Mouse (Mus musculus): Measurements from ENCODE around the gene Phf11a. TPM values are rescaled to one million over a fixed set of nuclear protein-coding genes. Genes with fewer than 3 reads are reported as not detected.
"Not testable (repeated sequence)": the region's sequence is repeated elsewhere in the genome, so short reads cannot be mapped to it uniquely, and the experiment has no call there.

Phf11a gene
- polyA plus RNA-seq, 1 experiment from 2014 or later = not detected

DNA sequence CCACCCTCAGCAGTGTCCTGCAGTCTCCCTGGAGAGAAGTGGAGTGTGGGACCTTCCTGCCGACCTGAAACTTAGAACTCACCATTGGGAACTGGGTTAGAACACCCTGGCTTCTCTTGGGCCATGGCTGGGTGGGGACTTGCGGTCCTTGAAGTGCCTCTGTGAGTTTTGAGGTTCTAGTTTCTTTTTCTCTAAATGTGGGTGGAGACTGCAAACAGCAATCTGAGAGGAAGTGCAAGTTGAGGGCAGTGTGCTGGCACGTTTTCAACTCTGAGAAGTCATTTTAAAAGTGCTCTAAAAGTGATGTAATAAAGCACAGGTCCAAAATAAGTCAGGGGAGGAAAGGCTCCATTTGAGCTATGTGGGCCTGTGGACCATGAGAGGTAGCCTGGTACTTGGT lies 37.3 kb downstream of the Phf11a start, which contains the start of gene Gm6904:
TSS of gene Gm6904 (minus strand) at position 161 of the 400 bp plus-strand sequence.
- H3K4me3 ChIP-seq (ENCODE audit: low read depth, low read length) = no peak within 1 kb of the TSS
- H3K27ac ChIP-seq (replicated peaks) = no peak within 1 kb of the TSS
- DNase-seq (ENCODE audit: low spot score) (peak; percentile 14), ATAC-seq (ENCODE audit: low FRiP score, low TSS enrichment) (no peak)
- no peaks in the 10 kb centered on the region for H3K4me1 ChIP-seq (replicated peaks; ENCODE audit: control insufficient read depth, insufficient read depth)
- no peaks in the 10 kb centered on the region for H3K27me3 ChIP-seq (ENCODE audit: control insufficient read depth, insufficient read depth, low read length)
- 44% methylated on average over 3 of the region's 3 CpGs for WGBS
- H3K9me3 ChIP-seq (ENCODE audit: control insufficient read depth, low read length) = no peaks in the 10 kb centered on the region
- H3K4me2 ChIP-seq (replicated peaks; ENCODE audit: low read depth) = no peak within 1 kb of the TSS
- H3K9ac ChIP-seq (ENCODE audit: low read length) = no peak within 1 kb of the TSS
- TF ChIP-seq CTCF (IDR thresholded peaks at IDR 0.05; ENCODE audit: low read depth) (no peak), EP300 (optimal IDR thresholded peaks at IDR 0.05) (no peak)
- no peaks in the 10 kb centered on the region for H3K36me3 ChIP-seq (ENCODE audit: control insufficient read depth, insufficient read depth, low read length)

DNA sequence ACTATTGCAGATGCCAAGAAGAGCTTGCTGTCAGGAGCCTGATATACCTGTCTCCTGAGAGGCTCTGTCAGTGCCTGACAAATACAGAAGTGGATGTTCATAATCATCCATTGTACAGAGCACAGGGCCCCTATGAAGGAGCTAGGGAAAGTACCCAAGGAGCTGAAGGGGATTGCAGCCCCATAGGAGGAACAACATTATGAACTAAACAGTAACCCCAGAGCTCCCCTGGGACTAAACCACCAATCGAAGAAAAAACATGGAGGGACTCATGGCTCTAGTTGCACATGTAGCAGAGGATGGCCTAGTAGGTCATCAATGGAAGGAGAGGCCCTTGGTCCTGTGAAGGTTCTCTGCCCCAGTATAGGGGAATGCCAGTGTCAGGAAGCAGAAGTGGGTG lies 41.5 kb downstream of the Phf11a start:
- 81% methylated on average over 1 of the region's 1 CpGs for WGBS
- not testable (repeated sequence) for H3K4me1 ChIP-seq (replicated peaks; ENCODE audit: control insufficient read depth, insufficient read depth); H3K9ac ChIP-seq (ENCODE audit: low read length); H3K36me3 ChIP-seq (ENCODE audit: control insufficient read depth, insufficient read depth, low read length); H3K27me3 ChIP-seq (ENCODE audit: control insufficient read depth, insufficient read depth, low read length); H3K27ac ChIP-seq (replicated peaks); H3K9me3 ChIP-seq (ENCODE audit: control insufficient read depth, low read length); H3K4me3 ChIP-seq (ENCODE audit: low read depth, low read length); ATAC-seq (ENCODE audit: low FRiP score, low TSS enrichment); DNase-seq (ENCODE audit: low spot score); H3K4me2 ChIP-seq (replicated peaks; ENCODE audit: low read depth)

GRCm38 (mm10) chr14:59250350-59250749 lies 47.0 kb downstream of the Phf11a start:
- not testable (repeated sequence) for H3K4me3 ChIP-seq (ENCODE audit: low read depth, low read length); H3K9me3 ChIP-seq (ENCODE audit: control insufficient read depth, low read length); H3K36me3 ChIP-seq (ENCODE audit: control insufficient read depth, insufficient read depth, low read length); H3K4me2 ChIP-seq (replicated peaks; ENCODE audit: low read depth); H3K9ac ChIP-seq (ENCODE audit: low read length); H3K27ac ChIP-seq (replicated peaks); ATAC-seq (ENCODE audit: low FRiP score, low TSS enrichment); H3K27me3 ChIP-seq (ENCODE audit: control insufficient read depth, insufficient read depth, low read length); H3K4me1 ChIP-seq (replicated peaks; ENCODE audit: control insufficient read depth, insufficient read depth)
- DNase-seq (ENCODE audit: low spot score) = peak; percentile 35
- TF ChIP-seq CTCF (IDR thresholded peaks at IDR 0.05; ENCODE audit: low read depth) = peak; percentile 71
- WGBS = 51% methylated on average over 5 of the region's 5 CpGs

DNA sequence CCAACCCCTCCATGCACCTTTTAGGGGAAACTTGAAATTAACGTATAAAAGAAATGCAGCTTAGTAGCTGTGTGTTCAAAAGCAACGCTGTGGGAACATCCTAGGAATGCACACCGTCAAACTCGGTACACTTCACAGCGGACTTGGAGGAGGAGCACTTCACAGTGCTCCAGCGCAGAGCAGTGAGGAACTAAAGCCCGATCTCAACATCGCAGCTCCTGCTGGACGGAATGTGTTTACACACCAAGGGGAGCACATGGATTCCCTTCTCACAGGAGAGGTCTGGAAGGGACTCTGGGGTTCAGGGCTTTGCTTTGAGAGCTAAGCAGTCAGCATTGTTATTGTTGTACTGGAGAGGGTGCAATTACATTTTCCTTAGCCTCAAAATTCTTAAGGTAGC lies 63.7 kb downstream of the Phf11a start:
- WGBS = 93% methylated on average over 9 of the region's 9 CpGs
- peak; percentile 13; the same call in 1 of the 2 replicates for TF ChIP-seq CTCF (IDR thresholded peaks at IDR 0.05; ENCODE audit: low read depth)
- no peak for TF ChIP-seq EP300 (optimal IDR thresholded peaks at IDR 0.05)
- Histone ChIP-seq H3K4me3 (ENCODE audit: low read depth, low read length) (no peak overlapping the region), H3K4me2 (replicated peaks; ENCODE audit: low read depth) (no peak overlapping the region), H3K9ac (ENCODE audit: low read length) (no peak overlapping the region), H3K27ac (replicated peaks) (no peak overlapping the region), H3K36me3 (ENCODE audit: control insufficient read depth, insufficient read depth, low read length) (peaks cover 26% of the 10 kb centered on the region; the same call in 1 of the 2 replicates), H3K27me3 (ENCODE audit: control insufficient read depth, insufficient read depth, low read length) (no peaks in the 10 kb centered on the region), H3K9me3 (ENCODE audit: control insufficient read depth, low read length) (no peaks in the 10 kb centered on the region), H3K4me1 (replicated peaks; ENCODE audit: control insufficient read depth, insufficient read depth) (no peaks in the 10 kb centered on the region)
- DNase-seq (ENCODE audit: low spot score) (no peak), ATAC-seq (ENCODE audit: low FRiP score, low TSS enrichment) (no peak)

DNA sequence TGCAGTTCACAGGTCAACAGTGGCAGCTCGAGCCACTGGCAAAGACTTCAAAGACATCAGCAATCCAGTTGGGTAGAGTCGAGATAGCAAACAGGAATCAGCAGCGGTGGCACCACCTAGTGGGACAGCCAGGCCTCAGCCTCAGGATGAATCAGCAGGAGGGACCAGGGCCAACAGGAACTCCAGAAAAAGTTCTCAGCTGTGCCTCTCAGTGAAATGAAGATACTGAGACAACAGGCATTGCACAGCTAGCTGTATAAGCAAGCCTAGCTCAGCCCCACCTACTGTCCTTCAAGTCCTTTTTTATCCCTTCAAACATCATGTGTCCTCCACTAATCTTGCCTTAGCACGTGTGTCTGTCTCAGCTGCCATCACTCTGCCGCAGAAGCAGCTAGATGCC lies 65.3 kb downstream of the Phf11a start:
- DNase-seq (ENCODE audit: low spot score) (peak; percentile 65), ATAC-seq (ENCODE audit: low FRiP score, low TSS enrichment) (0 out of 2 replicates have a peak, but pooled peaks have one; percentile 54)
- Histone ChIP-seq H3K4me3 (ENCODE audit: low read depth, low read length) (no peak overlapping the region), H3K36me3 (ENCODE audit: control insufficient read depth, insufficient read depth, low read length) (peaks cover 34% of the 10 kb centered on the region), H3K27ac (replicated peaks) (no peak overlapping the region), H3K4me2 (replicated peaks; ENCODE audit: low read depth) (no peak overlapping the region), H3K4me1 (replicated peaks; ENCODE audit: control insufficient read depth, insufficient read depth) (no peaks in the 10 kb centered on the region), H3K27me3 (ENCODE audit: control insufficient read depth, insufficient read depth, low read length) (no peaks in the 10 kb centered on the region), H3K9me3 (ENCODE audit: control insufficient read depth, low read length) (no peaks in the 10 kb centered on the region), H3K9ac (ENCODE audit: low read length) (no peak overlapping the region)
- 57% methylated on average over 5 of the region's 5 CpGs for WGBS
- no peak for TF ChIP-seq EP300 (optimal IDR thresholded peaks at IDR 0.05)
- peak; percentile 71 for TF ChIP-seq CTCF (IDR thresholded peaks at IDR 0.05; ENCODE audit: low read depth)

GRCm38 (mm10) chr14:59230331-59230966 lies 66.9 kb downstream of the Phf11a start:
- Histone ChIP-seq H3K27ac (replicated peaks) (no peak overlapping the region), H3K9me3 (ENCODE audit: control insufficient read depth, low read length) (no peaks in the 10 kb centered on the region), H3K9ac (ENCODE audit: low read length) (no peak overlapping the region), H3K4me2 (replicated peaks; ENCODE audit: low read depth) (no peak overlapping the region), H3K36me3 (ENCODE audit: control insufficient read depth, insufficient read depth, low read length) (peaks cover 29% of the 10 kb centered on the region), H3K4me1 (replicated peaks; ENCODE audit: control insufficient read depth, insufficient read depth) (no peaks in the 10 kb centered on the region), H3K4me3 (ENCODE audit: low read depth, low read length) (no peak overlapping the region), H3K27me3 (ENCODE audit: control insufficient read depth, insufficient read depth, low read length) (no peaks in the 10 kb centered on the region)
- WGBS = 87% methylated on average over 21 of the region's 21 CpGs
- DNase-seq (ENCODE audit: low spot score) (no peak), ATAC-seq (ENCODE audit: low FRiP score, low TSS enrichment) (no peak)
- TF ChIP-seq CTCF (IDR thresholded peaks at IDR 0.05; ENCODE audit: low read depth) (no peak), EP300 (optimal IDR thresholded peaks at IDR 0.05) (no peak)
